ENCODE assay signal across 9 mouse cellular contexts in the genomic region with DNA sequence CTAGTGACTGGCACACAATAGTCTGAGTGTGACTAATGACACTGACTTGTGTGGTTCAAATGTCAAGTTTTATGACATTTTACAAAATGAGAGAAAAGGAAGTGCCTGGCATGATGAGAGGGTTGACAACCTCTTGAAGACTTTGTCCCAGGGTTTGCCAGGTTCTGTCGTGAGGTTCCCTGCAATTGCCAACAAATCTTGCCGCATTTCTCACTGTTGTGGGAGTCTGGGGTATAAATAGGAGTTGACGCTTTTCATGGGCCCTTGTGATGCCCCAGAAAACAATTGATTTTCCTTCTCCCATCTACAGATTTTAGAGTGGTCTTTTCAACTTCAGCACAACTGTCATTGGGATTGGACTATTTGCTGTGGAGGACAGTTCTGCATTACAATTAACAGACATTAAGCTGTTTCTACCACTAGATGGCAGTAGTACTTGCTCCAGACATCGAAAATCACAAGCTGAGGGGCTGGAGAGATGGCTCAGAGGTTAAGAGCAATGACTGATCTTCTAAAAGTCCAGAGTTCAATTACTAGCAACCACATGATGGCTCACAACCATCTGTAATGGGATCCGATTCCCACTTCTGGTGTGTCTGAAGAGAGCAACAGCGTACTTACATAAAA. TPM values are rescaled to one million over a fixed set of nuclear protein-coding genes. Genes with fewer than 3 reads are reported as not detected.
DNase-seq lines count a peak whose midpoint lies in the region; ATAC-seq lines count a peak whose summit lies in the region.
"Had no signal": no experiment of that assay in that cellular context is flagged by ENCODE, and none has a peak within 500 bp of the region (broad histone marks: within the 10 kb centered on the region; RNA-seq: fewer than 3 reads in every experiment).

No protein-coding gene starts in this region.

- H3K27ac ChIP-seq in hindbrain, embryonic 11.5 days (ENCODE audit: low read depth, low read length): no peak overlapping the region
- no peak overlapping the region for H3K27ac ChIP-seq in hindbrain, embryonic 12.5 days

- H3K36me3 ChIP-seq in hindbrain, embryonic 11.5 days (ENCODE audit: control insufficient read depth, insufficient read depth, low read length): no peaks in the 10 kb centered on the region
- no peaks in the 10 kb centered on the region for H3K36me3 ChIP-seq in hindbrain, embryonic 12.5 days

- H3K4me1 ChIP-seq in hindbrain, embryonic 11.5 days (replicated peaks; ENCODE audit: control insufficient read depth, insufficient read depth, low read length): no peaks in the 10 kb centered on the region
- no peaks in the 10 kb centered on the region for H3K4me1 ChIP-seq in hindbrain, embryonic 12.5 days

- no peak overlapping the region for H3K9ac ChIP-seq in hindbrain, embryonic 11.5 days (ENCODE audit: low read depth, low read length)
- H3K9ac ChIP-seq in hindbrain, embryonic 12.5 days: no peak overlapping the region

- H3K9me3 ChIP-seq in hindbrain, embryonic 11.5 days (ENCODE audit: control insufficient read depth, low read length): no peaks in the 10 kb centered on the region
- H3K9me3 ChIP-seq in hindbrain, embryonic 12.5 days (replicated peaks): no peaks in the 10 kb centered on the region
- H3K9me3 ChIP-seq: megakaryocyte, embryonic 14.5 days had no signal

- peak; percentile 68 for DNase-seq in hindbrain, embryonic 11.5 days (ENCODE audit: low spot score)
- DNase-seq in B cell, adult 2 months: peak; percentile 44 to 54
- DNase-seq in MN1 (ENCODE audit: low spot score): peak; percentile 68
- peak; percentile 50 for DNase-seq in embryo, embryonic 11.5 days (ENCODE audit: low read depth, low spot score)
- DNase-seq in kidney, postnatal 25 days: peak; percentile 41 to 54
- DNase-seq in skeletal muscle tissue, adult 2 months (ENCODE audit: low read depth, low spot score): peak; percentile 60
- DNase-seq in right cerebral cortex, postnatal 4 days: no peak

- no peak for ATAC-seq in hindbrain, embryonic 11.5 days (ENCODE audit: low FRiP score)
- ATAC-seq in hindbrain, embryonic 12.5 days (ENCODE audit: low FRiP score): no peak

- no peak overlapping the region for H3K4me3 ChIP-seq in hindbrain, embryonic 11.5 days (ENCODE audit: low read depth, low read length)
- H3K4me3 ChIP-seq in hindbrain, embryonic 12.5 days: no peak overlapping the region
- H3K4me3 ChIP-seq: megakaryocyte, embryonic 14.5 days had no signal

- 33% methylated on average over 6 of the region's 6 CpGs for WGBS in hindbrain, embryonic 11.5 days
- 39% methylated on average over 6 of the region's 6 CpGs for WGBS in hindbrain, embryonic 12.5 days

- H3K27me3 ChIP-seq in hindbrain, embryonic 11.5 days (ENCODE audit: control insufficient read depth, insufficient read depth, low read length): no peaks in the 10 kb centered on the region
- peaks cover 4% of the 10 kb centered on the region; the same call in 1 of the 2 replicates for H3K27me3 ChIP-seq in hindbrain, embryonic 12.5 days

- H3K4me2 ChIP-seq in hindbrain, embryonic 11.5 days (replicated peaks; ENCODE audit: low read depth, low read length): no peak overlapping the region
- no peak overlapping the region for H3K4me2 ChIP-seq in hindbrain, embryonic 12.5 days (replicated peaks)

RNA-seq across cellular contexts. Expression of a gene that starts 4.2 kb away (rescaled TPM):
- polyA plus RNA-seq in hindbrain, embryonic 11.5 days (2014; fragmentation: Nextera tagmentation; extraction: Ambion mirVana): 9.4 and 10.6 TPM in 2 replicates
- polyA plus RNA-seq in hindbrain, embryonic 12.5 days (2016; fragmentation: Nextera tagmentation; extraction: Ambion mirVana): 8.8 and 9.0 TPM in 2 replicates

RNA-seq across cellular contexts. Expression of a gene that starts 19.1 kb away (rescaled TPM):
- 1.8 and 2.2 TPM in 2 replicates for polyA plus RNA-seq in hindbrain, embryonic 11.5 days (2014; fragmentation: Nextera tagmentation; extraction: Ambion mirVana)
- 3.4 and 4.2 TPM in 2 replicates for polyA plus RNA-seq in hindbrain, embryonic 12.5 days (2016; fragmentation: Nextera tagmentation; extraction: Ambion mirVana)

RNA-seq across cellular contexts. Expression of a gene that starts 19.4 kb away (rescaled TPM):
- 19.8 and 20.0 TPM in 2 replicates for polyA plus RNA-seq in hindbrain, embryonic 11.5 days (2014; fragmentation: Nextera tagmentation; extraction: Ambion mirVana)
- polyA plus RNA-seq in hindbrain, embryonic 12.5 days (2016; fragmentation: Nextera tagmentation; extraction: Ambion mirVana): 28.5 and 32.6 TPM in 2 replicates
